In the genomic region with DNA sequence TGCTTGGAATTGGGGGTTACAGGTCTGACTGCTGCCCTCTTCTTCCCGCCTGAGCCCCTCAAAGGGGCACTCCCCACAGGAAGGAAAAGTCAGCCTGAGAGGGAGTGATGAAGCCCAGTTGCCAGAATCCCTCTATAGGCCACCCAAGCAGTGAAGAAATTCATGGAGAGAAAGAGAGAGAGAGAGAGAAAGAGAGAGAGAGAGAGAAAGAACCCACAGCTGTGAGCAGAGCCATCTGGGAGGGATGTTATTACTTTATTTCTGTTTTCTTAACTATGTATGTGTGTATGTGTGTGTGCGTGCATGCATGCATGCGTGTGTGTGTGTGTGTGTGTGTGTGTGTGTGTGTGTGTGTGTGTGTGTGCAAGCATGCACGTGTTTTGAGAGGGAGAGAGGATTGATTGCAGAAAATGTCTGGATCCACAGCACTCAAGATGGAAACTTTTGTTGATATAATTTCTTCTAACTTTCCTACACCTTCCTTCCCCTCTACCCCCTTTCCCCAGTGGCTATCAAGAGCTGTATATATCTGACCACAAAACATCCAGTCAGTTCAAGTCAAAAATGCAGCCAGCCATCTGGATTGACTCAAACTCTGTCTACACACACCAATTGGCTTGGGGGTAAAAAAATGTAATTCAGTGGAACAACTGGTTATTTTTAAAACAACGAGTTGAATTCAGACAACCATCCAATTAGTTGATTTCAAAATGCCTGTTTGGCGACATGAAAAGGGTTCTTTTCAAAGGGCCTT, we compare ENCODE assay signal across 14 mouse cellular contexts. TPM values are rescaled to one million over a fixed set of nuclear protein-coding genes. Genes with fewer than 3 reads are reported as not detected.
DNase-seq lines count a peak whose midpoint lies in the region; ATAC-seq and TF ChIP-seq lines count a peak whose summit lies in the region.
"Had no signal": no experiment of that assay in that cellular context is flagged by ENCODE, and none has a peak within 500 bp of the region (broad histone marks: within the 10 kb centered on the region; RNA-seq: fewer than 3 reads in every experiment).

No protein-coding gene starts in this region.

- H3K4me1 ChIP-seq in heart, embryonic 15.5 days (replicated peaks), result peaks cover 2% of the 10 kb centered on the region; the same call in 1 of the 2 replicates
- peaks cover 13% of the 10 kb centered on the region; the same call in 1 of the 2 replicates for H3K4me1 ChIP-seq in heart, embryonic 10.5 days
- 0 out of 2 replicates have a peak, but pooled peaks cover 20% of the 10 kb centered on the region for H3K4me1 ChIP-seq in lung, embryonic 15.5 days
- peaks cover 35% of the 10 kb centered on the region for H3K4me1 ChIP-seq in embryonic facial prominence, embryonic 13.5 days
- H3K4me1 ChIP-seq in limb, embryonic 13.5 days, result peaks cover 57% of the 10 kb centered on the region
- no peaks in the 10 kb centered on the region; the same call in 1 of the 2 replicates for H3K4me1 ChIP-seq in liver, postnatal 0 days (ENCODE audit: insufficient read depth)

- TF ChIP-seq CTCF in liver, postnatal 0 days (IDR thresholded peaks at IDR 0.05; ENCODE audit: low read depth), result no peak

- no peaks in the 10 kb centered on the region for H3K9me3 ChIP-seq in heart, embryonic 15.5 days (replicated peaks)
- H3K9me3 ChIP-seq in heart, embryonic 10.5 days, result no peaks in the 10 kb centered on the region
- no peaks in the 10 kb centered on the region for H3K9me3 ChIP-seq in lung, embryonic 15.5 days
- H3K9me3 ChIP-seq in embryonic facial prominence, embryonic 13.5 days, result no peaks in the 10 kb centered on the region
- H3K9me3 ChIP-seq in limb, embryonic 13.5 days, result no peaks in the 10 kb centered on the region
- H3K9me3 ChIP-seq in liver, postnatal 0 days (ENCODE audit: low read length), result no peaks in the 10 kb centered on the region

- 48% methylated on average over 6 of the region's 6 CpGs for WGBS in heart, embryonic 15.5 days
- WGBS in heart, embryonic 10.5 days, result 53% methylated on average over 6 of the region's 6 CpGs
- WGBS in lung, embryonic 15.5 days, result 42% methylated on average over 6 of the region's 6 CpGs
- WGBS in embryonic facial prominence, embryonic 13.5 days, result 43% methylated on average over 6 of the region's 6 CpGs
- WGBS in limb, embryonic 13.5 days, result 14% methylated on average over 4 of the region's 6 CpGs
- 57% methylated on average over 6 of the region's 6 CpGs for WGBS in liver, postnatal 0 days (ENCODE audit: insufficient replicate concordance)

- ATAC-seq in heart, embryonic 15.5 days (replicated peaks; ENCODE audit: insufficient number of reproducible peaks, insufficient read depth, low FRiP score, low read depth), result no peak
- ATAC-seq in lung, embryonic 15.5 days (ENCODE audit: borderline replicate concordance, extremely low read depth, low FRiP score, low TSS enrichment), result peak; percentile 70; the same call in 1 of the 2 replicates
- ATAC-seq in embryonic facial prominence, embryonic 13.5 days (ENCODE audit: insufficient number of reproducible peaks, insufficient read depth, low FRiP score, low TSS enrichment, low read depth), result peak; percentile 43; the same call in 1 of the 2 replicates
- ATAC-seq in limb, embryonic 13.5 days (ENCODE audit: low FRiP score, low read depth), result peak; percentile 54; the same call in 1 of the 2 replicates
- ATAC-seq in liver, postnatal 0 days, result no peak
- ATAC-seq: forebrain, embryonic 14.5 days; hindbrain, embryonic 16.5 days had no signal

- TF ChIP-seq EP300 in liver, postnatal 0 days (IDR thresholded peaks at IDR 0.05; ENCODE audit: low read depth), result no peak

- no peak overlapping the region for H3K4me2 ChIP-seq in heart, embryonic 15.5 days
- no peak overlapping the region for H3K4me2 ChIP-seq in lung, embryonic 15.5 days
- H3K4me2 ChIP-seq in embryonic facial prominence, embryonic 13.5 days, result 0 out of 2 replicates have a peak overlapping the region, but pooled peaks have one; percentile 20
- no peak overlapping the region; the same call in 1 of the 2 replicates for H3K4me2 ChIP-seq in limb, embryonic 13.5 days (replicated peaks)
- no peak overlapping the region for H3K4me2 ChIP-seq in liver, postnatal 0 days (ENCODE audit: low read depth, low read length)

- no peaks in the 10 kb centered on the region for H3K27me3 ChIP-seq in heart, embryonic 15.5 days
- H3K27me3 ChIP-seq in heart, embryonic 10.5 days (ENCODE audit: insufficient read depth, poor library complexity, severe bottlenecking), result peaks cover 3% of the 10 kb centered on the region; the same call in 1 of the 2 replicates
- no peaks in the 10 kb centered on the region for H3K27me3 ChIP-seq in lung, embryonic 15.5 days
- no peaks in the 10 kb centered on the region for H3K27me3 ChIP-seq in embryonic facial prominence, embryonic 13.5 days
- H3K27me3 ChIP-seq in limb, embryonic 13.5 days, result no peaks in the 10 kb centered on the region
- H3K27me3 ChIP-seq in liver, postnatal 0 days (ENCODE audit: insufficient read depth, low read length), result no peaks in the 10 kb centered on the region

- no peak for DNase-seq in heart, embryonic 10.5 days (ENCODE audit: low spot score)
- DNase-seq in lung, postnatal 14 days, result no peak
- DNase-seq in liver, result no peak
- no peak for DNase-seq in liver, postnatal 0 days
- DNase-seq: heart, postnatal 36 days; kidney, postnatal 25 days; lung, adult 18-20 months had no signal

- H3K36me3 ChIP-seq in heart, embryonic 15.5 days, result no peaks in the 10 kb centered on the region
- no peaks in the 10 kb centered on the region for H3K36me3 ChIP-seq in heart, embryonic 10.5 days
- H3K36me3 ChIP-seq in lung, embryonic 15.5 days, result no peaks in the 10 kb centered on the region
- no peaks in the 10 kb centered on the region for H3K36me3 ChIP-seq in embryonic facial prominence, embryonic 13.5 days
- H3K36me3 ChIP-seq in limb, embryonic 13.5 days, result no peaks in the 10 kb centered on the region
- H3K36me3 ChIP-seq in liver, postnatal 0 days (replicated peaks; ENCODE audit: insufficient read depth, low read length), result no peaks in the 10 kb centered on the region

- no peak overlapping the region for H3K9ac ChIP-seq in heart, embryonic 15.5 days
- no peak overlapping the region for H3K9ac ChIP-seq in lung, embryonic 15.5 days
- no peak overlapping the region for H3K9ac ChIP-seq in embryonic facial prominence, embryonic 13.5 days
- H3K9ac ChIP-seq in limb, embryonic 13.5 days, result no peak overlapping the region
- H3K9ac ChIP-seq in liver, postnatal 0 days (replicated peaks), result no peak overlapping the region

- H3K27ac ChIP-seq in heart, embryonic 15.5 days, result peak overlapping the region; percentile 47
- H3K27ac ChIP-seq in heart, embryonic 10.5 days, result no peak overlapping the region
- peak overlapping the region; percentile 80 for H3K27ac ChIP-seq in lung, embryonic 15.5 days
- H3K27ac ChIP-seq in embryonic facial prominence, embryonic 13.5 days, result peak overlapping the region; percentile 85
- H3K27ac ChIP-seq in limb, embryonic 13.5 days, result peak overlapping the region; percentile 84
- H3K27ac ChIP-seq in liver, postnatal 0 days (ENCODE audit: low read depth), result no peak overlapping the region

- no peak overlapping the region for H3K4me3 ChIP-seq in heart, embryonic 15.5 days
- H3K4me3 ChIP-seq in heart, embryonic 10.5 days, result no peak overlapping the region
- H3K4me3 ChIP-seq in lung, embryonic 15.5 days, result no peak overlapping the region
- H3K4me3 ChIP-seq in embryonic facial prominence, embryonic 13.5 days, result no peak overlapping the region
- no peak overlapping the region for H3K4me3 ChIP-seq in limb, embryonic 13.5 days
- H3K4me3 ChIP-seq in liver, postnatal 0 days (ENCODE audit: low read depth, low read length), result no peak overlapping the region

RNA-seq across cellular contexts. Expression of a gene that starts 13.4 kb away (rescaled TPM):
- 437 and 447 TPM in 2 replicates for polyA plus RNA-seq in heart, embryonic 15.5 days (2015; fragmentation: Nextera tagmentation; extraction: Ambion mirVana)
- polyA plus RNA-seq in heart, embryonic 10.5 days (2016; fragmentation: Nextera tagmentation; extraction: Ambion mirVana), result 484 and 654 TPM in 2 replicates
- 436 and 445 TPM in 2 replicates for polyA plus RNA-seq in lung, embryonic 15.5 days (2015; fragmentation: Nextera tagmentation; extraction: Ambion mirVana)
- 741 and 764 TPM in 2 replicates for polyA plus RNA-seq in embryonic facial prominence, embryonic 13.5 days (2015; fragmentation: Nextera tagmentation; extraction: Ambion mirVana)
- polyA plus RNA-seq in limb, embryonic 13.5 days (2015; fragmentation: Nextera tagmentation; extraction: Ambion mirVana), result 1,264 and 1,302 TPM in 2 replicates
- 459 and 478 TPM in 2 replicates for polyA plus RNA-seq in liver, postnatal 0 days (2015; fragmentation: Nextera tagmentation; extraction: Ambion mirVana)
- polyA plus RNA-seq: C2C12 had no signal

Comparison
In these comparisons a context has a peak if more than half of its experiments do, and no peak if none do; other contexts are left out.
1. H3K27ac ChIP-seq: peak in heart, embryonic 15.5 days (single experiment), lung, embryonic 15.5 days (single experiment), embryonic facial prominence, embryonic 13.5 days (single experiment) and limb, embryonic 13.5 days (single experiment); none in heart, embryonic 10.5 days (single experiment) and liver, postnatal 0 days (single experiment).
2. ATAC-seq: peak in lung, embryonic 15.5 days (single experiment), embryonic facial prominence, embryonic 13.5 days (single experiment) and limb, embryonic 13.5 days (single experiment); none in heart, embryonic 15.5 days (single experiment) and liver, postnatal 0 days (single experiment).